Mouse (Mus musculus): ENCODE measurements around the gene Casp7.

- TF ChIP-seq CTCF (IDR thresholded peaks at IDR 0.05; ENCODE audit: borderline replicate concordance, insufficient read depth, low read depth, low read length) = no peak
- no peak for TF ChIP-seq POLR2A (IDR thresholded peaks at IDR 0.05; ENCODE audit: borderline replicate concordance, insufficient read depth, low read length)
Observed at GRCm38 (mm10) chr19:56396669-56397621, at the start of gene Casp7.

All from cerebellum, adult 2 months (tissue).